Mouse (Mus musculus) forebrain, postnatal 0 days (tissue): ENCODE measurements around the gene Coq10b. TPM values are rescaled to one million over a fixed set of nuclear protein-coding genes. Genes with fewer than 3 reads are reported as not detected.
"Not testable (repeated sequence)": the region's sequence is repeated elsewhere in the genome, so short reads cannot be mapped to it uniquely, and the experiment has no call there.

Source experiments
- ATAC-seq: fragments of 200-750 bp; cut with Nextera tagmentation; 2 replicates; pipeline ENCODE4 v1.8.0; 2017; ENCODE audit warnings: mild to moderate bottlenecking, moderate library complexity
- DNase-seq: peaks from one replicate; pipeline ENCODE4 v3.0.0-alpha.2; 2015
- H3K27ac ChIP-seq: fragments of 300-500 bp; sonication (generic); 2 replicates; pipeline ENCODE4 v1.5.1; 2014; ENCODE audit warnings: low read depth, mild to moderate bottlenecking, antibody characterized with exemption, low read length, moderate library complexity, mixed read lengths
- H3K27me3 ChIP-seq: fragments of 300-500 bp; sonication (generic); 2 replicates; pipeline ENCODE4 v1.6.1; 2014; ENCODE audit warnings: mild to moderate bottlenecking, low read length, mixed read lengths; ENCODE audit not compliant: insufficient read depth
- H3K36me3 ChIP-seq: fragments of 300-500 bp; sonication (generic); 2 replicates; pipeline ENCODE4 v1.6.1; 2014; ENCODE audit warnings: mild to moderate bottlenecking, moderate library complexity; ENCODE audit not compliant: insufficient read depth
- H3K4me1 ChIP-seq: fragments of 300-500 bp; sonication (generic); 2 replicates; pipeline ENCODE4 v1.6.1; 2014; ENCODE audit warnings: antibody characterized with exemption; ENCODE audit not compliant: insufficient read depth
- H3K4me2 ChIP-seq: fragments of 300-500 bp; sonication (generic); 2 replicates; pipeline ENCODE4 v1.6.1; 2014; ENCODE audit warnings: low read depth, mild to moderate bottlenecking, moderate library complexity
- H3K4me3 ChIP-seq: fragments of 300-500 bp; sonication (generic); 2 replicates; pipeline ENCODE4 v1.5.1; 2014; ENCODE audit warnings: low read depth, low read length, mixed read lengths
- H3K9ac ChIP-seq: fragments of 300-500 bp; sonication (generic); 2 replicates; pipeline ENCODE4 v1.6.1; 2014; ENCODE audit warnings: mild to moderate bottlenecking
- H3K9me3 ChIP-seq: fragments of 300-500 bp; sonication (generic); 2 replicates; pipeline ENCODE4 v1.6.1; 2016; ENCODE audit warnings: low read length
- CTCF ChIP-seq: sonication (generic); IDR thresholded peaks from 2 replicates; pipeline ENCODE4 v1.5.1; 2016; ENCODE audit warnings: antibody characterized with exemption, control low read depth, low read depth
- WGBS: fragments of 180-500 bp; shearing (Covaris S2); extraction: QIAGEN DNeasy Blood & Tissue Kit; methylation state at CpG from one replicate; pipeline ENCODE4 v1.1.7; 2014; 5-methylcytosine and 5-hydroxymethylcytosine counted together
- polyA plus RNA-seq: library from polyadenylated mRNA; unstranded; fragments of >200 nt; fragmentation: Nextera tagmentation; extraction: Ambion mirVana; gene quantifications from 2 replicates; pipeline ENCODE4 v1.2.1, GENCODE M21; 2015
- total RNA-seq: library from RNA; depleted of rRNA; stranded (reverse); fragments of >200 nt; gene quantifications from 2 replicates; pipeline ENCODE4 v1.2.3, GENCODE M21; 2014

The Coq10b gene
- total and polyA plus RNA-seq, 2 experiments from 2014 or later = 26.1 to 27.0 TPM

GRCm38 (mm10) chr1:55055322-55056115 is 2.9 kb downstream of the Coq10b start:
- no peak for DNase-seq
- Histone ChIP-seq H3K27ac (no peak overlapping the region), H3K9me3 (no peaks in the 10 kb centered on the region), H3K36me3 (no peaks in the 10 kb centered on the region), H3K27me3 (no peaks in the 10 kb centered on the region), H3K4me3 (no peak overlapping the region), H3K4me2 (no peak overlapping the region), H3K9ac (no peak overlapping the region), H3K4me1 (peaks cover 7% of the 10 kb centered on the region; the same call in 1 of the 2 replicates)
- no peak for TF ChIP-seq CTCF
- WGBS = 90% methylated on average over 5 of the region's 5 CpGs
- no peak for ATAC-seq

GRCm38 (mm10) chr1:55058383-55058782 is 5.8 kb downstream of the Coq10b start:
- not testable (repeated sequence) for H3K27ac ChIP-seq, H3K4me2 ChIP-seq, ATAC-seq, DNase-seq, H3K4me1 ChIP-seq, H3K27me3 ChIP-seq, H3K9ac ChIP-seq, H3K9me3 ChIP-seq, H3K4me3 ChIP-seq, H3K36me3 ChIP-seq
- WGBS = 94% methylated on average over 2 of the region's 3 CpGs

DNA sequence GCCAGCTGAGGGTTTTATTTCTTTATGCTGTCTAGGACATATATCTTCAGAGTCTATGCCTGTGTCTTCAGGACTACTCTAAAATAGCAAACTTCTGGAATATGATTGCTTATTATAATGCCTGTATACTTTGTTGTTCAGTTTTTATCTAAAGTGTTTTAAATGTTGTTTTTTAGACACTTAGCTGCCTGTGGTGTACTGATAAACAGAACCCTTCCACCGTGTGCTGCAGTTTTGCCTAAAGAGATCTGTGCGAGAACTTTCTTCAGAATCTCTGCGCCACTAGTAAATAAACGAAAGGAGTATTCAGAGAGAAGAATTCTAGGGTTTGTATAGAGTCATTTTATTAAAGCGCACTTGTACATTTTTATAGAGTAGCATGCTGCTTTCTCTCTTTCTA is 8.5 kb downstream of the Coq10b start:
- 94% methylated on average over 5 of the region's 5 CpGs for WGBS
- H3K36me3 ChIP-seq = peaks cover 15% of the 10 kb centered on the region
- no peak overlapping the region for H3K9ac ChIP-seq
- H3K4me1 ChIP-seq = no peaks in the 10 kb centered on the region
- no peak overlapping the region for H3K4me2 ChIP-seq
- DNase-seq (no peak), ATAC-seq (no peak)
- H3K27ac ChIP-seq = no peak overlapping the region
- no peaks in the 10 kb centered on the region for H3K27me3 ChIP-seq
- no peak for TF ChIP-seq CTCF
- no peaks in the 10 kb centered on the region for H3K9me3 ChIP-seq
- no peak overlapping the region for H3K4me3 ChIP-seq

DNA sequence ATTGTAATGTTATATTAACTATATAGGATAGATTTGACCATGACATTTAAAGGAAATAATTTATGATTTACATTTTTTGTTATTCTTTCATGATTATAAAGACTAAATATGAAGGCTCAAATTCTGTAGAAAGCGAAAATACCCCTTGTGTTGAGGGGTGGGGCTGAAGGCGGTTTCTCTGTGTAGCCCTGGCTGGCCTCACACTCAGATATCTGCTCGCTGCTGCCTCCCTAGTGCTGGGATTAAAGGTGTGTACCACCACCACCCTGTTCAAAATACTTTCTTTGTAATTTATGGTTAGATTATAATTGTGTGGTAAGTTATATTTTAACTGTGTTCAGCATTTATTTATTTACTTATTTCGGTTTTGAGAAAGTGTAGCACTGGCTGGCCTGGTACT is 9.2 kb downstream of the Coq10b start:
- Histone ChIP-seq H3K4me1 (no peaks in the 10 kb centered on the region), H3K4me2 (no peak overlapping the region), H3K9me3 (no peaks in the 10 kb centered on the region), H3K36me3 (peaks cover 21% of the 10 kb centered on the region), H3K27ac (no peak overlapping the region), H3K9ac (no peak overlapping the region), H3K27me3 (no peaks in the 10 kb centered on the region), H3K4me3 (no peak overlapping the region)
- DNase-seq = no peak
- 91% methylated on average over 4 of the region's 4 CpGs for WGBS
- no peak for ATAC-seq
- no peak for TF ChIP-seq CTCF

- not testable (repeated sequence) for H3K4me1 ChIP-seq, H3K4me3 ChIP-seq, H3K9me3 ChIP-seq, H3K4me2 ChIP-seq, ATAC-seq, H3K9ac ChIP-seq, DNase-seq, H3K27me3 ChIP-seq, H3K27ac ChIP-seq
- peaks cover 35% of the 10 kb centered on the region for H3K36me3 ChIP-seq
These were observed 19.8 kb downstream of the Coq10b start for GRCm38 (mm10) chr1:55072328-55072727.

GRCm38 (mm10) chr1:55074757-55075156 is 22.2 kb downstream of the Coq10b start:
- no peaks in the 10 kb centered on the region for H3K9me3 ChIP-seq
- H3K4me3 ChIP-seq = no peak overlapping the region
- H3K27ac ChIP-seq = no peak overlapping the region
- DNase-seq = no peak
- no peaks in the 10 kb centered on the region for H3K4me1 ChIP-seq
- H3K9ac ChIP-seq = no peak overlapping the region
- peaks cover 36% of the 10 kb centered on the region for H3K36me3 ChIP-seq
- WGBS = 74% methylated on average over 2 of the region's 2 CpGs
- H3K4me2 ChIP-seq = no peak overlapping the region
- no peak for TF ChIP-seq CTCF
- ATAC-seq = no peak
- no peaks in the 10 kb centered on the region for H3K27me3 ChIP-seq

DNA sequence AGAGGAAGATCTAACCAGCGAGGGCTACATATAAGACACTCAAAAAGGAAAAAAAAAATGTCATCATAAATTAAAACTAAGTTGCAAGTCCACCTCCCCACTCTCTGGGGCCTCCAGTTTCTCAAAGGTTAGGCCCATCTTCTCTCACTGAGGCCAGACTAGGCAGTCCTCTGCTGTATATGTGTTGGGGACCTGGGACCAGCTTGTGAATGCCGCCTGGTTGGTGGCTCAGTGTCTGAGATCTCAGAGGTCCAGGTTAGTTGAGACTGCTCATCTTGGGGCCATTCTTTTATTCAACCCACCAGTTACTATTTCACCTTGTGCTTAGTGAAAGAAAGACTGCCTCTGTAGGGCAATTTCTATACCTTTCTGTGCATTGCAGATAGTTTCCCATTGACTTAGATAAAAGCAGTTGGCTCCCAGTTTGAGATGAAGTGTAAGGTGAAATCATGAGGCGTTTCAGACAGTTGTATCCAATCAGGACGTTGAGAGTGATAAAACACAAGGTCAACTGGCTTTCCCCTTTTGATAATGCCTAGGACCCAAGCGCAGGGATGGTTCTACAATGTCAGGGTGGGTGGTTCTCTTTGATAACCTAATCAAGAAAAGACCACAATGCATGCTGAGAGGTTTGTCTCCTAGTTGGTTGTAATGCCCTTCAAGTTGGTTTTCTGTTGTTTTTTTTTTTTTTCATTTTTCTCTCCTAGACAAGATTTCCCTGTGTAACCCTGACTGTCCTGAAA is 23.3 kb downstream of the Coq10b start:
- no peak overlapping the region for H3K27ac ChIP-seq
- H3K4me3 ChIP-seq = no peak overlapping the region
- WGBS = 74% methylated on average over 5 of the region's 5 CpGs
- DNase-seq (no peak), ATAC-seq (no peak)
- H3K9me3 ChIP-seq = no peaks in the 10 kb centered on the region
- H3K9ac ChIP-seq = no peak overlapping the region
- peaks cover 42% of the 10 kb centered on the region for H3K36me3 ChIP-seq
- no peaks in the 10 kb centered on the region for H3K27me3 ChIP-seq
- no peaks in the 10 kb centered on the region for H3K4me1 ChIP-seq
- H3K4me2 ChIP-seq = no peak overlapping the region
- TF ChIP-seq CTCF = no peak
